Mouse (Mus musculus) monocyte, adult 5-6 weeks (primary cell): ENCODE results near the gene Tlr2. TPM values are rescaled to one million over a fixed set of nuclear protein-coding genes. Genes with fewer than 3 reads are reported as not detected.

Source experiments
- ATAC-seq: fragments of 153-309, 156-312 bp; replicated peaks from 2 replicates; pipeline ENCODE4 v1.8.0; 2017; ENCODE audit warnings: mild to moderate bottlenecking; ENCODE audit not compliant: low TSS enrichment, insufficient number of reproducible peaks, severe bottlenecking, poor library complexity, low FRiP score
- total RNA-seq: library from RNA; stranded (forward); fragments of 200-1000, 200-491, 200-594 nt; gene quantifications from 3 replicates; pipeline ENCODE4 v1.2.3, GENCODE M21; 2017

The Tlr2 gene
- total RNA-seq, 1 experiment from 2014 or later: 53.4 TPM

- peak; percentile 85 for ATAC-seq
Measured at GRCm38 (mm10) chr3:83844766-83845520, 3.4 kb upstream of the Tlr2 start.

GRCm38 (mm10) chr3:83839477-83839876, 2.1 kb downstream of the Tlr2 start:
- ATAC-seq: peak; percentile 72

- no peak for ATAC-seq
Measured at GRCm38 (mm10) chr3:83836685-83837084, 4.9 kb downstream of the Tlr2 start.

- no peak for ATAC-seq
Measured at GRCm38 (mm10) chr3:83828145-83828611, 13.4 kb downstream of the Tlr2 start.

- ATAC-seq: no peak
Measured at GRCm38 (mm10) chr3:83827684-83828083, 13.9 kb downstream of the Tlr2 start.

GRCm38 (mm10) chr3:83823774-83824173, 17.8 kb downstream of the Tlr2 start:
- peak; percentile 73; the same call in 1 of the 2 replicates for ATAC-seq

- no peak for ATAC-seq
Measured at GRCm38 (mm10) chr3:83816372-83816925, 25.1 kb downstream of the Tlr2 start.

- no peak for ATAC-seq
Measured at GRCm38 (mm10) chr3:83812863-83813262, 28.7 kb downstream of the Tlr2 start.

GRCm38 (mm10) chr3:83811987-83812386, 29.6 kb downstream of the Tlr2 start:
- ATAC-seq: peak; percentile 76; the same call in 1 of the 2 replicates

- ATAC-seq: no peak
Measured at GRCm38 (mm10) chr3:83808483-83808882, 33.1 kb downstream of the Tlr2 start.

- ATAC-seq: no peak
Measured at GRCm38 (mm10) chr3:83801649-83802155, 39.9 kb downstream of the Tlr2 start.

GRCm38 (mm10) chr3:83799486-83799885, 42.1 kb downstream of the Tlr2 start:
- no peak for ATAC-seq

- ATAC-seq: peak; percentile 58
Measured at GRCm38 (mm10) chr3:83797828-83798227, 43.7 kb downstream of the Tlr2 start.

GRCm38 (mm10) chr3:83797098-83797497, 44.5 kb downstream of the Tlr2 start:
- ATAC-seq: no peak

- ATAC-seq: no peak
Measured at GRCm38 (mm10) chr3:83791444-83791843, 50.1 kb downstream of the Tlr2 start.

- ATAC-seq: peak; percentile 40
Measured at GRCm38 (mm10) chr3:83789651-83790451, 51.7 kb downstream of the Tlr2 start.

- no peak for ATAC-seq
Measured at GRCm38 (mm10) chr3:83787776-83788305, 53.7 kb downstream of the Tlr2 start.

- ATAC-seq: no peak
Measured at GRCm38 (mm10) chr3:83787086-83787485, 54.5 kb downstream of the Tlr2 start.
